In the genomic region with DNA sequence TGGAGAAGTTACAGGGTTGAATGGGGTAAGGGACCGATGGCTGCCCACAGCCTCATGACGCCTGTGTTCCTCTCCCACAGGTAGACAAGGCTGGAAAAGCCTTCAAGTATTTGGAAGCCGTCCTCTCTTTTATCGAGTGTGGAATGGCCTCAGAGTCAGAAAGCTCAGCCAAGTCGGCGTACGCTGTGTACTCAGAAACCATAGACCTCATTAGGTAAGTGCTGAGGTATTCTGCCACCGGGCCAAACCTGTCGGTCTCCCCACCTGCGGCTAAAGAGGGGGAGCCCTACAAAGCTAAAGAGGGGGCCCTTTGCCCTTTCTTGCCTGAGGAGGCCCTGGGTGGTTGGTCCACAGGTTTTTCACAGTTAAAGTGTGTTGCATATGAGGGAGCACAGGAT, we compare ENCODE assay signal across 19 mouse cellular contexts.
DNase-seq lines count a peak whose midpoint lies in the region; ATAC-seq lines count a peak whose summit lies in the region.
"Had no signal": no experiment of that assay in that cellular context is flagged by ENCODE, and none has a peak within 500 bp of the region (broad histone marks: within the 10 kb centered on the region; RNA-seq: fewer than 3 reads in every experiment).

No protein-coding gene starts in this region.

- H3K36me3 ChIP-seq in lung, embryonic 16.5 days (ENCODE audit: control insufficient read depth, insufficient read depth, low read length), result peaks cover 28% of the 10 kb centered on the region
- H3K36me3 ChIP-seq: midbrain, embryonic 15.5 days had no signal

- no peak overlapping the region for H3K4me2 ChIP-seq in lung, embryonic 16.5 days (ENCODE audit: low read depth, low read length)
- H3K4me2 ChIP-seq: hindbrain, embryonic 15.5 days; liver, embryonic 12.5 days; midbrain, embryonic 15.5 days; stomach, embryonic 15.5 days had no signal

- H3K4me3 ChIP-seq in lung, embryonic 16.5 days (ENCODE audit: low read length), result no peak overlapping the region
- H3K4me3 ChIP-seq: erythroblast, embryonic 14.5 days; hindbrain, embryonic 15.5 days; liver, embryonic 12.5 days; midbrain, embryonic 15.5 days; stomach, embryonic 15.5 days had no signal

- peak; percentile 59 for DNase-seq in gastrocnemius, adult 18-20 months (ENCODE audit: low spot score)
- no peak for DNase-seq in gastrocnemius, postnatal 14 days
- DNase-seq in kidney, adult 9 months, result peak; percentile 46
- no peak for DNase-seq in kidney, postnatal 25 days
- no peak for DNase-seq in lung, postnatal 4 days
- DNase-seq in lung, postnatal 25 days (ENCODE audit: low spot score), result peak; percentile 68
- DNase-seq in layer of hippocampus, adult 9-11 months, result no peak
- DNase-seq: adrenal gland, postnatal 36 days; right cerebral cortex, adult 18-20 months; spleen, adult 18-20 months; thymus, adult 2 months had no signal

- no peaks in the 10 kb centered on the region for H3K9me3 ChIP-seq in lung, embryonic 16.5 days (ENCODE audit: control insufficient read depth, low read length)
- H3K9me3 ChIP-seq: G1E; hindbrain, embryonic 15.5 days; liver, embryonic 12.5 days; midbrain, embryonic 15.5 days; stomach, embryonic 15.5 days had no signal

- peaks cover 3% of the 10 kb centered on the region; the same call in 1 of the 2 replicates for H3K4me1 ChIP-seq in lung, embryonic 16.5 days (replicated peaks; ENCODE audit: control insufficient read depth, insufficient read depth, low read length)
- H3K4me1 ChIP-seq: liver, embryonic 12.5 days; stomach, embryonic 15.5 days had no signal

- H3K9ac ChIP-seq in lung, embryonic 16.5 days (ENCODE audit: low read length), result no peak overlapping the region
- H3K9ac ChIP-seq: hindbrain, embryonic 15.5 days; liver, embryonic 12.5 days; midbrain, embryonic 15.5 days; stomach, embryonic 15.5 days had no signal

- WGBS in lung, embryonic 16.5 days, result 59% methylated on average over 10 of the region's 10 CpGs

- 0 out of 2 replicates have a peak overlapping the region, but pooled peaks have one; percentile 1 for H3K27ac ChIP-seq in lung, embryonic 16.5 days (ENCODE audit: low read length)
- H3K27ac ChIP-seq: liver, embryonic 12.5 days; stomach, embryonic 15.5 days had no signal

- peak; percentile 81 for ATAC-seq in lung, embryonic 16.5 days (ENCODE audit: low read depth)
- ATAC-seq: CD4-positive, CD25-positive, alpha-beta regulatory T cell, adult 4 months; liver, embryonic 12.5 days had no signal

- H3K27me3 ChIP-seq in lung, embryonic 16.5 days (ENCODE audit: control insufficient read depth, insufficient read depth, low read depth, low read length), result no peaks in the 10 kb centered on the region
- H3K27me3 ChIP-seq: hindbrain, embryonic 15.5 days; liver, embryonic 12.5 days; midbrain, embryonic 15.5 days; stomach, embryonic 15.5 days had no signal

- intact Hi-C loops in gastrocnemius, postnatal 14 days (cut with DNase I; ENCODE audit: low total_unique reads), result no loop called here

Comparison
In these comparisons a context has a peak if more than half of its experiments do, and no peak if none do; other contexts are left out.
1. DNase-seq: peak in gastrocnemius, adult 18-20 months (single experiment), kidney, adult 9 months (single experiment) and lung, postnatal 25 days (single experiment); none in gastrocnemius, postnatal 14 days (single experiment), kidney, postnatal 25 days (0 of 2), lung, postnatal 4 days (0 of 2) and layer of hippocampus, adult 9-11 months (single experiment).